Mouse (Mus musculus) layer of hippocampus, postnatal 14 days (tissue): ENCODE measurements around the gene Arhgap25. TPM values are rescaled to one million over a fixed set of nuclear protein-coding genes. Genes with fewer than 3 reads are reported as not detected.
A peak's percentile ranks its signal among the peaks of the same experiment; 100 is the strongest.

Experiments used
- DNase-seq, 2 experiments: peaks; one replicate each; pipeline ENCODE4 v3.0.0; 2021 to 2022; ENCODE audit warnings: low spot score in 2 of 2, mixed read lengths in 1 of 2
- total RNA-seq, 2 experiments: library from RNA; stranded (reverse); gene quantifications; 2 replicates each; pipeline ENCODE4 v1.2.3; 2021

The Arhgap25 gene
- total RNA-seq, 2 experiments from 2014 or later, result 2.7 to 3.3 TPM

GRCm38 (mm10) chr6:87451771-87452170, 81.3 kb downstream of the Arhgap25 start:
- no peak for DNase-seq

- DNase-seq, result peak in 1 of 2 experiments; percentile 24
Observed at GRCm38 (mm10) chr6:87451016-87451415, 82.0 kb downstream of the Arhgap25 start.

DNA sequence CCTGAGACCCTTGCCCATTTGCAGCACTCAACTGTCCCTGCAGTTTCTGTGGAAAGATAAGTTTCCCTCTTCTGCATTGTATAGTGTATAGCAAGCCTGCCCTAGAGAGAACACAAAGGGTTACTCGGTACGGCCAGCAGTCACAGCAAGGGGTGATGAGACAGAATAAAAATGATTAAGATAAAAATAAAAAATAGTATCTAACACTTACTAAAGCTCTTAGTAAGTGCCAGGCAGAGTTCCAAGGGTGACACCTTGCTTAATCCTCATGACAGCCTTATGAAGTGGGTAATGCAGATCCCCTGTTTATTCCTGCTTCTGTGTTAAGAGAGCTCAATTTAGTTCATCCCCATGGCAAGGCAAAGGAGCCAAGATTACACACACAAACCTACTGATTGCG, 83.5 kb downstream of the Arhgap25 start:
- DNase-seq, result no peak

DNA sequence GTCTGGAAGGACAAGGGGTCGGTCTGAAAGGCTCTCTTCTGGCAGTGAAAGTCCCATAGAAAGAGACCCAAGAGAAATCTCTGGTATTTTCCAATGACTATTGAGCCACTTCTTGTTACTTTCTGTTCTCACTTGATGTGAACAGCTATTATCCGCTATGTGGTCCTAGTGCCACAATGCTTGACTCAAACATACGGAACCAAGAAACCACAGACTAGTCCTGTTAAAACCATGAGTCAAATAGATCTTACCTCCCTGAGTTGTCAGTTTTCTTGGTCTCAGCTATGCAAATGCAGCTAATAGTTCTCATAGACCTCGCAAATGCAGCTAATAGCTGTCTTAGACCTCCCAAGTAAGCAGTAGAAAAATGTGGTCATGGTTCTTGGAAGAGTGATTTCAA, 85.8 kb downstream of the Arhgap25 start:
- no peak for DNase-seq

DNA sequence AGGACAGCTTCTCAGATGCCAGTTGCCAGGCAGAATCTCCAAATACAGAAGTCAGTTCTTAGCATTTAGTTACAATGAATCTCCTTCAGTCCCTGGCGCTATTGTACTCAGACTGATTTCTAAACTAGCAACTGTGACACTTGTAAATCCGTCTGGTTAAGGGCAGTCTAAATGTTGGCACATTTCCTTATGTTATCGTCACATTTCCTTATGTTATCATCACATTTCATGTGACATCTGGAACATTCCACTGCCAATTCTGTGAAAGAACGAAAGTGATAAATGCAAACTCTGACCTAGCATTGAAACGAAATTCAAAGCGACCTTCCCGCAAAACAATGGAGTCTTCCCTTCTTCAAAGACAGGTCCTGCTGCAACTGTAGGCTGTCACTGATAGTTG, 87.8 kb downstream of the Arhgap25 start:
- DNase-seq, result no peak

- DNase-seq, result no peak
Observed at GRCm38 (mm10) chr6:87443253-87443652, 89.8 kb downstream of the Arhgap25 start.

- DNase-seq, result no peak
Observed at GRCm38 (mm10) chr6:87436745-87437144, 96.3 kb downstream of the Arhgap25 start.

GRCm38 (mm10) chr6:87435791-87436190, 97.3 kb downstream of the Arhgap25 start:
- DNase-seq, result no peak

- no peak for DNase-seq
Observed at GRCm38 (mm10) chr6:87428487-87429044, 104.5 kb downstream of the Arhgap25 start, which contains the start of gene Bmp10. TSS of gene Bmp10 (plus strand) at chr6:87428994.

DNA sequence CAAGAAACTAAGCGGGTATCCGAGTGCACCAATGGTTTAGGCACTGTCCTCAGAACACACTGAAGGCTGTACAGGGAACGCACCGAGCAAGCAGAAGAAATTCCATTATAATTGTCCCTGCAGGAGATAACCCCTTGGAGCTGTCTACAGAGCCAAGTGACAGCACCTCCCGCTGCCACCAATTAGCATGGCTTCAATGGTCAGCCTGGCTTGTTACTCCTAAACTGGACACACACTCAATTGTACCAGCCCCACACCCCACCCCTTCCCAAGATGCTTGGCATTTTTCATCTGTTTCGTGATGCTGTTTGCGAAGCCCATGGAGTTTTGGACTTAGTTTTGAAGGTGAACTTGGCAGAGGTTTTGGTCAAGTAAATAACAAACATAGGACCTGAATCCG, 105.4 kb downstream of the Arhgap25 start:
- DNase-seq, result no peak

- no peak for DNase-seq
Observed at GRCm38 (mm10) chr6:87426954-87427353, 106.1 kb downstream of the Arhgap25 start.

DNA sequence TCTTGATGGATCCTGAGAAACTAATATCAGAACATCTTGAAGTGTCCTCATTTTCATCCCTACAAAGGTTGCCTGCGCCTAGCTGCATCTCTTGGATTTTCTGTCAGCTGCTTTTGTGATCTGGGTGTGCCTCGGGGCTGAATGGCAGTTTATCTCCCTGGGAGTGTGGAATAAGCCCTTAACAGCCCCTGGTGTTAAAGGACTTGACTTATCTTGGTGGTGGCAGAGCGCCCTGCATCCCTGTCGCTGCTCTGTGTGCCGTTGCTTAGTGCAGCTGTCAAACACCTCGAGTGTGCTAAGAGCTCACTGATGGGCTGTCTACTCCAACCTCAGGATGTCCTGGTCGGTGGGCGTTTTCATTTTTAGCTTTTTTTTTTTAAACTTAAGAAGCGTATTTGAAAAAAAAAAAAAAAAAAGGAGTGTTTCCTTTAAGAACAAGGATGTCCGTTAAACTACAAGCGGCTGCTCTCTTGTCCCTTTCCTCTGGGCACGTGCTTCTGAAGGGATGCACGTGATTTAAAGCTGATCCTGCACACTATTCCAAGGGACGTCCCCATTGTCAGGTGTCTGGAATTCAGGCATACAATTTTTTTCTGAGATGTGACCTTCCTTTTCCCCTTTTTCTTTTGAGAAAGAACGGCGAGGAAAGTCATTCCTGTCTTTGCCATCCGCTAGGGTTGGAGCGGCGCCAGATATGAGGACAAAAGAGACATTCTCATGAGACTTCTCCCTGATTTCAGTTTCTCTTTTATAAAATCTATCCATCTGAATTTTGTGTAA, 108.8 kb downstream of the Arhgap25 start:
- DNase-seq, result peak; percentile 9 to 11

- no peak for DNase-seq
Observed at GRCm38 (mm10) chr6:87422304-87422703, 110.8 kb downstream of the Arhgap25 start.

GRCm38 (mm10) chr6:87412011-87412410, 121.0 kb downstream of the Arhgap25 start:
- no peak for DNase-seq

Other genes with a start within 250 kb of the Arhgap25 start
- gene Antxr1, start 197.4 kb downstream of the Arhgap25 start, total RNA-seq, result 10 to 100 TPM; 14.2 to 15.2 TPM
- not detected for gene Gkn1, start 182.3 kb downstream of the Arhgap25 start, total RNA-seq
- gene Gkn2, start 159.9 kb downstream of the Arhgap25 start, total RNA-seq, result not detected
- 1 to 10 TPM; 1.4 to 4.3 TPM for gene Gkn3, start 144.3 kb downstream of the Arhgap25 start, total RNA-seq
- not detected for gene Bmp10, start 104.3 kb downstream of the Arhgap25 start, total RNA-seq
- under 1 TPM; 0.48 to 0.55 TPM for gene Prokr1, start 57.5 kb upstream of the Arhgap25 start, total RNA-seq
- gene Aplf, start 138.9 kb upstream of the Arhgap25 start, total RNA-seq, result 1 to 10 TPM; 7.3 to 7.4 TPM
- 1 to 10 TPM; 4.1 to 5.0 TPM for gene Efcc1, start 197.6 kb upstream of the Arhgap25 start, total RNA-seq
- gene Gp9, start 244.8 kb upstream of the Arhgap25 start, total RNA-seq, result under 1 TPM; 0.39 to 0.60 TPM